Mouse (Mus musculus) inflammation-experienced regulatory T-cells (primary cell): ENCODE measurements around the gene Cst12. TPM values are rescaled to one million over a fixed set of nuclear protein-coding genes. Genes with fewer than 3 reads are reported as not detected.

ENCODE experiments used
- polyA plus RNA-seq, 2 experiments: library from polyadenylated mRNA; unstranded; fragments of 100-300 nt; shearing (Covaris generic); gene quantifications; one replicate each; pipeline ENCODE4 v1.2.1; 2017

Cst12 gene
- polyA plus RNA-seq = under 1 TPM in 1 of 2 experiments, not detected in 1; 0.34 TPM

DNA sequence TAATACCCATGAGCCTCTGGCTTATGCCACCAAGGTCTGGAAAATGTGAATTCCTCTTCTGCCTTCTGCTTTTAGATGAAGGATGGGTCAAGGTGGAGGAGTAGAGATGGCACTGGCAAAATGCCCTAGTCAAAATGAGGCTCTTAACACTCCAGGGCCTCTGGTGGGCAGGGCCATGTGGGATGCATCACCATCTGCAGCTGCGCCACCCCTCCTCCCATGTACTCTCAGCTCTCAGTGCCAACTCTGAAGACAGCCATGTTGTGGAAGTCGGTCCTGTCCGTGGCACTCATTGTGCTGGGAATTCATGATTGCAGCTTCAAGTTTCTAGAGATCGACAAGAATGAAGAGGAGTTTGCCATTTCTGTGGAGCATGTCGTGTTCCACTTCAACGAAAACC, at the start of gene Cst12:
TSS of gene Cst12 (plus strand) at position 220 of the 400 bp plus-strand sequence.

DNA sequence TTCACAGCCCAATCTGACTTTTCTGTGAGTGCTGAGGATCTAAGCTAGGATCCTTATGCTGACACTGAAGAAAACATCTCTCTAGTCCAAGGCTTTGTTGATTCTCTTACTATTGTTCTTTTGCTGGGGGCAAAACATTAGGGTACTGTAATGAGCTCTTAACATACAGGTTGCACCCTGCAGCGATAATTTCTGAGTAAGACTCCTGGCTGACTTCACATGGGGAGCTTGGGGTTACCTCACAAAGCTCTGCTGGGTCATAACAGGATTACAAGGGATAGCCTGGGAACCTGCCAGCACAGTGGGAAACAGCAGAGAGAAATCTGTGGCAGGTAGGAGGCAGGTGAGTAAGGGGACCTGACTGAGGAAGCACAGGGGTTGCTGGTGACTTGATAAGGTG, 39.1 kb upstream of the Cst12 start, which contains the start of gene Cstl1:
TSS of gene Cstl1 (plus strand) at position 301 of the 400 bp plus-strand sequence.

DNA sequence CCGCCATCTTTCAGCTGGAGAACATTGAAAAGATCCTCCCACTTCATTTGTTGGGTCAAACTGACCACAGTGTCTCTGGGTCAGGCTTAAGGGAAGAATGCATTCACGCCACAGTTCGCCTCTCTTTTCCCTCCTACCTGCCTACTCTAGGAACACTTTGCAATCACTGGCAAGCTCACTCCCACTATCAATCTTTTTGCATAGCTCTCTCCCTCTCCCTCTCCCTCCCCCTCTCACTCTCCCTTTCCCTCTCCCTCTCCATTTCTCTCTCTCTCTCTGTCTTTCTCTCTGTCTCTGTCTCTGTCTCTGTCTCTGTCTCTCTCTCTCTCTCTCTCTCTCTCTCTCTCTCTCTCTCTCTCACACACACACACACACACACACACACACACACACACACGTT, 17.8 kb upstream of the Cst12 start, which contains the start of gene Cst11:
TSS of gene Cst11 (minus strand) at position 101 of the 400 bp plus-strand sequence.

DNA sequence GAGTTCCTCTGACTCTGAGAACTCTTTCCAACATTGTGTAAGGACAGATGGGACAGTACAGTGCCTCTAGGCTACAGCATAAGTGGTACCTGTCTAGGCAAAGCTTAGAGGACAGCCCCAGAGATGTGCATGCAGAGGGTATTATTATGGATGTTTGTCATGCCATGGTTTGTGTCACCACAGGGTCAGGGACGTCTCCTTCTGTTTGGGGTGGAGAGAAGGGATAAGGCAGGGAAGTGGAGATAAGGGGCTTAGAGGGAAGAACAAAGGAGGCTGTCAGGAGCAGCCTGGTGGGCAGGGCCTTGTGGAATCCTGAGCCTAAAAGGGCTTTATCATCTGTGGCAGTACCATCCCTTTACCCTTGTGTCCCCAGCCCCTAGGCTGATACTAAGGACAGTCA, 7.5 kb upstream of the Cst12 start, which contains the start of gene 8030411F24Rik:
TSS of gene 8030411F24Rik (plus strand) at position 301 of the 400 bp plus-strand sequence.

DNA sequence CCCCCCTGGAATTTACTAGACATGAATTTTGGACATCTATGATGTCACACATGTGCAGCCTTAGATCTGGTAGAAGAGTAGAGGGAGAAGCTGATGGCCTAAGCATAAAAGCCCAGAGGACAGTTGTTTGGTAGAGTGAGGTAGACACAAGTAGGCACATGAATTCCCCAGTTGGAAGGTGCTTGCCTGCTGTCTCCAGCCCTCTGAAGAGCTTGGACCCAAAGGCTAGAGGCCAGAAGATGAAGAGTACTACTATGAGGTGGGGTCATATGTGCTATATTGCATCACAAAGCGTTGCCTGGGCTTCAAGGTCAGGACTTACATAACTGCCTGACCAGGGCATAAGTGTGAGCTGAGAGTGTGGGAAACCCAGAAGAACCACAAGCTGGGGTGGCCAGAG, 9.3 kb downstream of the Cst12 start, which contains the start of gene Cst8:
TSS of gene Cst8 (plus strand) at position 301 of the 400 bp plus-strand sequence.

DNA sequence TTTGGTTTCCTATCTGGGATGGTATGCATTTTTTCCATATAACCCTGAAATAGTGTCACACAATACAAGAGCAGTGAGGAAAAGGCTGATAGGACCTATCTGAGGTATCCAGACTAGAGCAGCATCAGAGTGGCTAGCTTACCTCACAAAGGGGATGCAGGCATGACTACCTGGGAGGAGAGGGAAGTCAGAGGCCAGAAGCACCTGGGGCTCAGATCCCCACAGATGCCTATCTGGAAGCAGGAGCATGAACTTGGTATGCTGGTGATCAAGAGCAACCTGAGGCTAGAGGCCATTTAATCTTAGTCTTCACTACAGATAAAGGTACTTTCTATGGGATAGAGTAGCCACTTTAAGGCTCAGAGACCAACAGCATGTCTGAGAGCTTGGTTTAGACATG, 30.7 kb downstream of the Cst12 start, which contains the start of gene Cst13:
TSS of gene Cst13 (plus strand) at position 173 of the 400 bp plus-strand sequence.

DNA sequence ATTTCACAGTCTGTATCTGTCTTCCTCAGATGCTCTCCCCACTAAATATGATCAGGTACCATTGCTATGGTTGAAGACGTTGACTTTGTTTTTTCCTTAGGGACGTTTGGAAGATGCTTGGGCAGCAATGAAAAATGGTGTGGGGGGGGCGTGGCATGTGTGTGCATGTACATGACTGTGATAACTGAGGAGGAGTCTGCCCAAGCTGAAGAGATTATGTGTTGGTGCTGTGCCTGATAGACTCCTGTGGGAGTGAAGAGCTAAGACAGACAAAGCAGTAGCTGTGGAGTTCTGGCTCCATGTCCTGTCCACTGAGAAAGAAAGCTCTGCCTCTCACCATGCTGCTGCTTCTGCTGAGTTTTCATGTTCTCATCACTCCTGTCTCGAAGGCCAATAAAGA, 45.8 kb downstream of the Cst12 start, which contains the start of gene Cst9:
TSS of gene Cst9 (plus strand) at position 236 of the 400 bp plus-strand sequence.

Other genes with a start within 250 kb of the Cst12 start
- 10 to 100 TPM; 57.3 to 68.5 TPM for gene Nxt1, start 116.8 kb upstream of the Cst12 start, polyA plus RNA-seq
- 10 to 100 TPM; 13.1 to 13.5 TPM for gene Gzf1, start 108.3 kb upstream of the Cst12 start, polyA plus RNA-seq
- gene Napb, start 56.9 kb upstream of the Cst12 start, polyA plus RNA-seq = 1 to 10 TPM; 1.4 to 4.3 TPM
- not detected for gene Cstl1, start 39.0 kb upstream of the Cst12 start, polyA plus RNA-seq
- under 1 TPM in 1 of 2 experiments, not detected in 1; 0.27 TPM for gene Cst11, start 17.9 kb upstream of the Cst12 start, polyA plus RNA-seq
- not detected for gene 8030411F24Rik, start 7.4 kb upstream of the Cst12 start, polyA plus RNA-seq
- under 1 TPM in 1 of 2 experiments, not detected in 1; 0.62 TPM for gene Cst8, start 9.4 kb downstream of the Cst12 start, polyA plus RNA-seq
- not detected for gene Cst13, start 30.7 kb downstream of the Cst12 start, polyA plus RNA-seq
- gene Cst9, start 45.8 kb downstream of the Cst12 start, polyA plus RNA-seq = not detected
- gene 9230104L09Rik, start 75.7 kb downstream of the Cst12 start, polyA plus RNA-seq = not detected
- 100 to 1,000 TPM; 125 to 150 TPM for gene Cst3, start 86.3 kb downstream of the Cst12 start, polyA plus RNA-seq
- not detected for gene Gm1330, start 213.9 kb downstream of the Cst12 start, polyA plus RNA-seq
- not detected for gene Gm10750, start 227.9 kb downstream of the Cst12 start, polyA plus RNA-seq